Mouse (Mus musculus): ENCODE data around the gene Ndufa13.

GRCm38 (mm10) chr8:69874155-69874554 lies 28.2 kb downstream of the Ndufa13 start:
- peak; percentile 85 for TF ChIP-seq CTCF (IDR thresholded peaks at IDR 0.05)
- TF ChIP-seq EP300 (IDR thresholded peaks at IDR 0.05), result no peak

Measured in lung, postnatal 0 days (tissue).